Mouse (Mus musculus) lung, postnatal 0 days (tissue): ENCODE measurements at regions not wholly inside any gene's neighbourhood (a gene's known extent, or its start where the extent isn't known, plus 50 kb on each side); places are given as distances from the start of the nearest gene placed in this dataset.
A peak's percentile ranks its signal among the peaks of the same experiment; 100 is the strongest.

ENCODE experiments used
- ATAC-seq: fragments of 200-750 bp; cut with Nextera tagmentation; 2 replicates; pipeline ENCODE4 v1.8.0; 2017; ENCODE audit warnings: moderate library complexity
- DNase-seq: peaks from one replicate; pipeline ENCODE4 v3.0.0-alpha.2; 2016; ENCODE audit warnings: low spot score
- H3K27ac ChIP-seq: fragments of 300-500 bp; sonication (generic); 2 replicates; pipeline ENCODE4 v1.5.1; 2014; ENCODE audit warnings: antibody characterized with exemption, mild to moderate bottlenecking, low read length, mixed read lengths
- H3K27me3 ChIP-seq: fragments of 300-500 bp; sonication (generic); replicated peaks from 2 replicates; pipeline ENCODE4 v1.6.1; 2014; ENCODE audit warnings: low read length, mixed read lengths; ENCODE audit not compliant: insufficient read depth
- H3K36me3 ChIP-seq: fragments of 300-500 bp; sonication (generic); 2 replicates; pipeline ENCODE4 v1.6.1; 2014; ENCODE audit warnings: low read length, mixed read lengths; ENCODE audit not compliant: insufficient read depth
- H3K4me1 ChIP-seq: fragments of 300-500 bp; sonication (generic); 2 replicates; pipeline ENCODE4 v1.6.1; 2014; ENCODE audit warnings: antibody characterized with exemption, low read depth, low read length, mixed read lengths; ENCODE audit not compliant: insufficient read depth
- H3K4me2 ChIP-seq: fragments of 300-500 bp; sonication (generic); replicated peaks from 2 replicates; pipeline ENCODE4 v1.6.1; 2014; ENCODE audit warnings: low read depth, mild to moderate bottlenecking, low read length, moderate library complexity, mixed read lengths
- H3K4me3 ChIP-seq: fragments of 300-500 bp; sonication (generic); 2 replicates; pipeline ENCODE4 v1.5.1; 2014; ENCODE audit warnings: low read depth, low read length
- H3K9ac ChIP-seq: fragments of 300-500 bp; sonication (generic); replicated peaks from 2 replicates; pipeline ENCODE4 v1.6.1; 2014; ENCODE audit warnings: low read depth, mild to moderate bottlenecking
- H3K9me3 ChIP-seq: fragments of 300-500 bp; sonication (generic); 2 replicates; pipeline ENCODE4 v1.6.1; 2016; ENCODE audit warnings: low read length, mixed read lengths
- CTCF ChIP-seq: IDR thresholded peaks from 2 replicates; pipeline ENCODE4 v1.5.1; 2016; ENCODE audit warnings: antibody characterized with exemption, mild to moderate bottlenecking
- EP300 ChIP-seq: IDR thresholded peaks from 2 replicates; pipeline ENCODE4 v1.6.1; 2016; ENCODE audit warnings: antibody characterized with exemption, mild to moderate bottlenecking, control low read depth
- WGBS: fragments of 180-500 bp; shearing (Covaris S2); extraction: QIAGEN DNeasy Blood & Tissue Kit; methylation state at CpG from one replicate; pipeline ENCODE4 v1.1.7; 2014; 5-methylcytosine and 5-hydroxymethylcytosine counted together

DNA sequence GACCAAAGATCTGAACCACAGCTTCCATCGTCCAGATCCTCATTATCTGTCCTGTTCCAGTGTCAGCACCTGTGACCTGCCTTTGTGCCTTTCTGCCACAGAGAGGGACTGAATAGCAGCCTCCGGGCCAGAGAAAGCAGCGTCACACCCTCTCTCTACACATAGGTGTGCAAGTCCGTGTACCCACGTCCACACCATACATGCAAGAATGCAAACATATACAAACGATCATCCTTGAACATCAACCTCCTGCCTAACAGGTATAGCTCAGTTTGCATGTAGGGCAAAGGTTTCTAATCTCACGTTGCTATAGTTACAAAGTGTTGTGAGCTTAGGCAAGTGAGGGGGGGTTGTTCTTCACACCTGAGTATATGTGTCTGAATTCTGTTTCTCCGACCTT lies 288.9 kb upstream of the 4931429L15Rik start:
- no peak overlapping the region for H3K4me3 ChIP-seq
- no peak overlapping the region for H3K9ac ChIP-seq
- H3K9me3 ChIP-seq, result no peaks in the 10 kb centered on the region
- no peaks in the 10 kb centered on the region for H3K36me3 ChIP-seq
- no peak for DNase-seq
- WGBS, result 64% methylated on average over 8 of the region's 8 CpGs
- no peaks in the 10 kb centered on the region for H3K27me3 ChIP-seq
- ATAC-seq, result no peak
- H3K27ac ChIP-seq, result no peak overlapping the region
- no peak overlapping the region for H3K4me2 ChIP-seq
- TF ChIP-seq CTCF, result no peak
- no peak for TF ChIP-seq EP300
- H3K4me1 ChIP-seq, result no peaks in the 10 kb centered on the region

DNA sequence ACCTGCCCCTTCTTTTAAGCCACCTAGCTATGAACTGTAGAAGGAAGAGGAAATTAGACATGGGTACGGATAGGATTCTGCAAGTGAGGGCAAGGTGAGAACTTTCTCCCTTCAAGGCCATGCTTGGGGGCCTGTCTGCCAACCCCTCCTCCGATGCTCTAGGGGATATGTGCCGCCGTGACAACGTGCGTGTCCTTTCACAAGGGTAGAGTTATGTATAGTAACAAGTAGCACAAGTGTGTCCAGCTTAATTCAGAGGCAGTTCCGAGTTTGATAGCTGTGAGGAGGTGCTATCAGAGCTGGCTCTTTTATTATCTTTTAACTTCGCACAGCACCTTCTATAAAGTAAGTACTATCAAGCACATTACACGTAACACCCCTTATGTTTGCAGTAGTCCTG lies 281.0 kb upstream of the 4931429L15Rik start:
- no peak overlapping the region for H3K27ac ChIP-seq
- DNase-seq (no peak), ATAC-seq (no peak)
- no peaks in the 10 kb centered on the region for H3K27me3 ChIP-seq
- WGBS, result 66% methylated on average over 9 of the region's 9 CpGs
- H3K4me1 ChIP-seq, result no peaks in the 10 kb centered on the region
- no peaks in the 10 kb centered on the region for H3K36me3 ChIP-seq
- TF ChIP-seq CTCF (no peak), EP300 (no peak)
- no peak overlapping the region for H3K4me2 ChIP-seq
- no peaks in the 10 kb centered on the region for H3K9me3 ChIP-seq
- no peak overlapping the region for H3K4me3 ChIP-seq
- no peak overlapping the region for H3K9ac ChIP-seq

DNA sequence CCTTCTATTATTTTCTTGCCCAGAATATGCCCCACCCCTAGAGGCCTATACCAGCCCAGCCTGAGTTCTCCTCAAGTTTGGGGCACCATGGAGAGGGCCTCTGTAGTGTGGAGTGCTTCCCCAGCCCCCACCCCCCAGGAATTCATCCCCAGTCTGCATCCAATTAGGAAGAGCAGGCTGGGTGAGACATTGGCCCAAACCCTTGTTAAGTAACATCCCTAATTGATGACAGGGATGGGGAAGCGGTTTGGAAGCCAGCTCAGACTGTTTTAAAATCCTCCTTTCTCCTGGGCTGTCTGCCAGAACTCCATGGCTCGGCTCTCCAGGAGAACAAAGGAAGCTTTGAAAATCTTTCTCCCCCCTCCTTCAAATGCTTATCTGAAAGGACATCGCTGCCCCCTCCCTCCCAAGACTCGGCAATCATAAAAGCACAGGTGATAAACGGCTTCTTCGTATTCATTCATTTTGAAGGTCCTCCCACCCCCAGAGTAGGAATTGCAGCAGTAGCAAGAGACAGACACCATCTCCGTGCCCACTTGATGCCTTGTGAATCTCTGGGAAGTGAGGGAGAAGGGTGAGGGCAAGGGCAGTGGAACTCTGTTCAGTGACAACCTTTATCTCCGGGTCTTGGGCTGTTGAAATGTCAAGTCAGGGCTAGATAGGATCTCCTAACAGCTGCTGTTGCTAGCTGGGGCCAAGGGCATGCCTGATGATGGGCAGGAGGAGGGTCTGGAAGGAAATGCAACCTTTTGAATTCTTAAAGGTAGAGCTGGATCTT lies 280.3 kb upstream of the 4931429L15Rik start:
- peak; percentile 8 for DNase-seq
- H3K36me3 ChIP-seq, result no peaks in the 10 kb centered on the region
- H3K9me3 ChIP-seq, result no peaks in the 10 kb centered on the region
- 9% methylated on average over 8 of the region's 8 CpGs for WGBS
- H3K4me1 ChIP-seq, result no peaks in the 10 kb centered on the region
- no peak overlapping the region for H3K9ac ChIP-seq
- no peak for ATAC-seq
- TF ChIP-seq EP300 (no peak), CTCF (no peak)
- no peak overlapping the region for H3K27ac ChIP-seq
- no peak overlapping the region for H3K4me3 ChIP-seq
- H3K4me2 ChIP-seq, result no peak overlapping the region
- H3K27me3 ChIP-seq, result no peaks in the 10 kb centered on the region

DNA sequence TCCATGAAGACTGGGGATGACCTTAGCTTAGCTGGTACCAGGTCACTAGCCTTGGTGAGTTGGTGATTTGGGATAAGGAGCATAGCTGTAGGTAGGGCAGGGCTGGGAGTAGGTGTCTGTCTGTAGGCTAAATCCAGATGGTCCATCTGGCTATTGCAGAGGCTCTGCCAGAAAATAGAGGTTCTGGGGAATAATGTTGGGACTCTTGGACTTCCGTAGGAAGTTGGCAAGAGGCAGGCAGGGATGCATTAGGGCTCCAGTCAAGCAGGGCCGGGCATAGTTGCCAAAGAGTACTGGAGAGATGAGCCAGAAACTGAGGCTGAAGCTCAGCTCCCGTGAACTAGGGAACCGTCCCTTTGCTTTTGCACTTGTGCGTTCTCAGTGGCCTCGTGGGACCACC lies 278.7 kb upstream of the 4931429L15Rik start:
- no peaks in the 10 kb centered on the region for H3K36me3 ChIP-seq
- no peak overlapping the region for H3K27ac ChIP-seq
- 90% methylated on average over 6 of the region's 6 CpGs for WGBS
- H3K4me1 ChIP-seq, result no peaks in the 10 kb centered on the region
- ATAC-seq (no peak), DNase-seq (no peak)
- TF ChIP-seq EP300, result no peak
- TF ChIP-seq CTCF, result no peak
- H3K4me2 ChIP-seq, result no peak overlapping the region
- no peak overlapping the region for H3K9ac ChIP-seq
- H3K27me3 ChIP-seq, result no peaks in the 10 kb centered on the region
- no peaks in the 10 kb centered on the region for H3K9me3 ChIP-seq
- H3K4me3 ChIP-seq, result no peak overlapping the region

DNA sequence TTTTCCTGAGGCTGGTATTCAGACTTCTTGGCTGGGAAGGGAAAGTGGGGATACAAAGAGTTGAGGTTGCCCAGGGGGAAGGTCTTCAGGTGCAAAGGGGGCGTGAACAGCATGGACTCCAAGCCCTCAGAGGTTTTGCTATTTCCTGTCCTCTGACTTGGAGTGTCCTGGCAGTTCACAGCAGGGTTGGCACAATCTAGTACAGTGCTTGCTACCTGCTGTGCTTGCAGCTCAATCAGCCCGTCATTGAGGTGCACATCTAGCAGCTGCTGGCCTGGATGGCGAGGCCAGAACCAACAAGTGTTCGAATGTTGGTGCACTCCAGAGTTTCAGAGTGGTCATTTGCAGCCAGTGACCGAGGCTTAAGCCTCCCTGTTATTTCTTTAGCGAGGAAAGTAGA lies 273.7 kb upstream of the 4931429L15Rik start:
- H3K4me1 ChIP-seq, result no peaks in the 10 kb centered on the region
- H3K27me3 ChIP-seq, result no peaks in the 10 kb centered on the region
- H3K9me3 ChIP-seq, result no peaks in the 10 kb centered on the region
- WGBS, result 70% methylated on average over 6 of the region's 6 CpGs
- H3K4me2 ChIP-seq, result no peak overlapping the region
- H3K27ac ChIP-seq, result no peak overlapping the region
- DNase-seq (no peak), ATAC-seq (no peak)
- no peaks in the 10 kb centered on the region for H3K36me3 ChIP-seq
- TF ChIP-seq EP300, result no peak
- no peak for TF ChIP-seq CTCF
- no peak overlapping the region for H3K9ac ChIP-seq
- no peak overlapping the region for H3K4me3 ChIP-seq

DNA sequence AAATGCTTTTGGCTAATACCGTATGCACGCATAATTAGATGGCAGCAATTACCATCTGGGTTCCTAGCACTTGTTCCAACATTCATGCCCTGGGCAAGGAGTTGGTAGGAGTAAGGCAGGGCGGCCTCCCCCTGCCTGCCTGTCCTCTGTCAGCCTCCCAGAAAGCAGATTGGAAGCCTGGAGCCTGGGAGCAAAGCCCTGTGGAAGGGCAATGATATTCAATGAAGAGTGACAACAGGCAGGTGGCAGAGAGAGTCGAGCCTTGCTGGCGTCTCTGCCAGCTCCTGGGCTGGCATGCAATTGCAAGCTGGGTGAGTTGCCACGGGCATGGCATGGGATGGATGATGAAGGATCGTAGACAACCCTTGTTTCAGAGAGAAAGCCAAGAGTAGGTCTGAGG lies 273.1 kb upstream of the 4931429L15Rik start:
- H3K27ac ChIP-seq, result no peak overlapping the region
- no peak overlapping the region for H3K4me2 ChIP-seq
- H3K9ac ChIP-seq, result no peak overlapping the region
- H3K9me3 ChIP-seq, result no peaks in the 10 kb centered on the region
- no peak for TF ChIP-seq CTCF
- TF ChIP-seq EP300, result no peak
- H3K4me1 ChIP-seq, result no peaks in the 10 kb centered on the region
- no peak for ATAC-seq
- no peak for DNase-seq
- no peaks in the 10 kb centered on the region for H3K36me3 ChIP-seq
- WGBS, result 83% methylated on average over 7 of the region's 7 CpGs
- no peak overlapping the region for H3K4me3 ChIP-seq
- H3K27me3 ChIP-seq, result no peaks in the 10 kb centered on the region
